Mouse (Mus musculus) forebrain, embryonic 11.5 days (tissue): Measurements from ENCODE around the gene Cmtm5. TPM values are rescaled to one million over a fixed set of nuclear protein-coding genes. Genes with fewer than 3 reads are reported as not detected.

Experiments
- ATAC-seq: fragments of 200-750 bp; cut with Nextera tagmentation; replicated peaks from 2 replicates; pipeline ENCODE4 v1.8.0; 2017; ENCODE audit warnings: moderate TSS enrichment; ENCODE audit not compliant: low FRiP score
- DNase-seq: peaks from one replicate; pipeline ENCODE4 v3.0.0-alpha.2; 2017; ENCODE audit warnings: low spot score
- H3K27ac ChIP-seq: fragments of 300-500 bp; sonication (generic); 2 replicates; pipeline ENCODE4 v1.5.1; 2014; ENCODE audit warnings: low read depth, low read length
- H3K27me3 ChIP-seq: fragments of 300-500 bp; sonication (generic); 2 replicates; pipeline ENCODE4 v1.6.1; 2014; ENCODE audit warnings: mild to moderate bottlenecking, low read length, mixed read lengths; ENCODE audit not compliant: control insufficient read depth, insufficient read depth
- H3K36me3 ChIP-seq: fragments of 300-500 bp; sonication (generic); 2 replicates; pipeline ENCODE4 v1.6.1; 2014; ENCODE audit warnings: mild to moderate bottlenecking, low read length, moderate library complexity, mixed read lengths; ENCODE audit not compliant: control insufficient read depth, insufficient read depth
- H3K4me1 ChIP-seq: fragments of 300-500 bp; sonication (generic); replicated peaks from 2 replicates; pipeline ENCODE4 v1.6.1; 2014; ENCODE audit warnings: low read length, mixed read lengths; ENCODE audit not compliant: control insufficient read depth, insufficient read depth
- H3K4me2 ChIP-seq: fragments of 300-500 bp; sonication (generic); 2 replicates; pipeline ENCODE4 v1.6.1; 2014; ENCODE audit warnings: low read depth, mild to moderate bottlenecking, low read length, moderate library complexity, mixed read lengths; ENCODE audit not compliant: severe bottlenecking
- H3K4me3 ChIP-seq: fragments of 300-500 bp; sonication (generic); 2 replicates; pipeline ENCODE4 v1.5.1; 2014; ENCODE audit warnings: low read depth, low read length
- H3K9ac ChIP-seq: fragments of 300-500 bp; sonication (generic); 2 replicates; pipeline ENCODE4 v1.6.1; 2014; ENCODE audit warnings: low read length
- H3K9me3 ChIP-seq: fragments of 300-500 bp; sonication (generic); 2 replicates; pipeline ENCODE4 v1.6.1; 2016; ENCODE audit warnings: low read length, mixed read lengths; ENCODE audit not compliant: control insufficient read depth
- WGBS: fragments of 180-500 bp; shearing (Covaris S2); extraction: QIAGEN DNeasy Blood & Tissue Kit; methylation state at CpG from one replicate; pipeline ENCODE4 v1.1.7; 2014; 5-methylcytosine and 5-hydroxymethylcytosine counted together
- polyA plus RNA-seq: library from polyadenylated mRNA; unstranded; fragments of >200 nt; fragmentation: Nextera tagmentation; extraction: Ambion mirVana; gene quantifications from 2 replicates; pipeline ENCODE4 v1.2.1, GENCODE M21; 2014

Cmtm5 gene
- polyA plus RNA-seq, 1 experiment from 2014 or later, result 0.69 TPM

DNA sequence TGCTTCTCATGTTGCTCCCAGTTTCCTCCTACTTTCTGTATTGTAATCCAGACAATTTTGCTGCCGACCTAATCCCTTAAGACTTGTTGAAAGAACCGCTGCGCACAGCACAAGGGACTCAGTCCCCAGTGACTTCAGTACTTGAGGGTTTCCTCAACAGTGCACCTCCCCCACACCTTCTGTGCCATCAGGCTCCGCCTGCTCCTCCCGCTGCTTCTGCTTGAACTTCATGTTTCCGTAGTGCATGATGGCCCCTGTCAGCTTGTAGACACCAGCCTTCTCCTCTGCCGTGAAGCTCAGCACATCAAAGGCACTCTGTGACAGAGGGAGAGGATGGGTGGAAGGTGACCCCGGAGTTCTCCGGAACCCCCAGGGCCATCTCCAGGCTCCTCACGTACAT lies 24.7 kb downstream of the Cmtm5 start:
- Histone ChIP-seq H3K36me3 (no peaks in the 10 kb centered on the region), H3K4me3 (no peak overlapping the region), H3K27ac (no peak overlapping the region), H3K9me3 (no peaks in the 10 kb centered on the region), H3K9ac (no peak overlapping the region), H3K27me3 (no peaks in the 10 kb centered on the region), H3K4me1 (no peaks in the 10 kb centered on the region), H3K4me2 (no peak overlapping the region)
- DNase-seq (no peak), ATAC-seq (no peak)
- 70% methylated on average over 10 of the region's 10 CpGs for WGBS

DNA sequence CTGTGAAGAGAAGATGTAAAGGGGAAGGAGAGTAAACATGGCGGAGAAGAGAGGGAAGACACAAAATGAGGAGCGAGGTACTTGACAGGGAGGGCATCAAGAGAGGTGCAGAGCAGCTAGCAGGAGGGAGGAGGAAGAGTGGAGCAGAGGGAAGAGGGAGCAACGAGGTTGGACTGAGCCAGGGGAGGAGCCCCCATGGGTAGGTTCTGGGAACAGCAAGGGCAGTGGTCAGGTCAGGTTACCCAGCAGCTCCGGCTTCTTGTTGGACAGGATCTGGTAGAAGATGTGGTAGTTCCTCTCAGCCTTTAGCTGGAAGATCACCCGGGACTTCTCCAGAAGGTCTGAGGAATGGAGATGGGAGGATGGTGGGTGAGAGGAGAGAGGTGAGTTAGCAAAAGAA lies 25.4 kb downstream of the Cmtm5 start:
- Histone ChIP-seq H3K36me3 (no peaks in the 10 kb centered on the region), H3K4me1 (no peaks in the 10 kb centered on the region), H3K4me3 (no peak overlapping the region)

DNA sequence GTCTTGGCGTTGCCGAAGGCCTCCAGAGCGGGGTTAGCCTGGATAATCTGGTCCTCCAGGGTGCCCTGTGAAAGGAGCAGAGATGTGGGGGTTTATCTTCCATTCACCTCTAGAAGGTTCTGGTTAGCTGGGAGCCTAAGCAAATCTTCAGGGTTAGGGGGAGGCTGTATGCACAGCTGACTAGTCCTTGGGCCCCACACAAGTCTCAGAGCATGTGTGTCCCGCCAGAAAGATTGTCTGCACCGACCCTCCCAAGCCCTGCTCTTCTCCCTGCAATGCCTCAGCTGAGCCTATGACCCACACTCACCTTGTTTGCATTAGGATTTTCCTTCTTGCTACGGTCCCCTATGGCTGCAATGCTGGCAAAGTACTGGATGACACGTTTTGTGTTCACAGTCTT lies 26.7 kb downstream of the Cmtm5 start:
- H3K9ac ChIP-seq, result no peak overlapping the region
- no peaks in the 10 kb centered on the region for H3K27me3 ChIP-seq
- 85% methylated on average over 7 of the region's 7 CpGs for WGBS
- H3K36me3 ChIP-seq, result no peaks in the 10 kb centered on the region
- no peak overlapping the region for H3K4me3 ChIP-seq
- no peak for DNase-seq
- no peak overlapping the region for H3K4me2 ChIP-seq
- no peak overlapping the region for H3K27ac ChIP-seq
- H3K4me1 ChIP-seq, result no peaks in the 10 kb centered on the region
- no peaks in the 10 kb centered on the region for H3K9me3 ChIP-seq
- ATAC-seq, result no peak

More for the DNA sequence above, 25.4 kb downstream of the Cmtm5 start:
- Histone ChIP-seq H3K9me3 (no peaks in the 10 kb centered on the region), H3K9ac (no peak overlapping the region), H3K27me3 (no peaks in the 10 kb centered on the region), H3K4me2 (no peak overlapping the region), H3K27ac (no peak overlapping the region)
- 85% methylated on average over 5 of the region's 5 CpGs for WGBS
- no peak for ATAC-seq
- no peak for DNase-seq

DNA sequence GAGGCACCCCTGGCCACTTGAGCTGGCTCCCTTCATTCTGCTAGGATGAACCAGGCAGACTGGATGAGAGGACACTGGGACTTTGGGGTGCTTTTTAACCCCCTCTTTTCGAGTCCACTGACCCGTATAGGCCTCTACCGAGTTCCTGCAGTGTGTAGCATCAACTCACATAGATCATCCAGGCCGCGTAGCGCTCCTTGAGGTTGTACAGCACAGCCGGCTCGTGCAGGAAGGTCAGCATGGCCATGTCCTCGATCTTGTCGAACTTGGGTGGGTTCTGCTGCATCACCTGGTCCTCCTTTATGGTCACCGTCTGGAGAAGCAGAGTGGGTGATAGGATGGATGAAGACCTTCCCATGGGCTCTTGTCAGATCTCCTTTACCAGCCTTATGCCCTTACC lies 27.7 kb downstream of the Cmtm5 start:
- Histone ChIP-seq H3K27me3 (no peaks in the 10 kb centered on the region), H3K36me3 (no peaks in the 10 kb centered on the region), H3K4me1 (no peaks in the 10 kb centered on the region), H3K4me3 (no peak overlapping the region), H3K9ac (no peak overlapping the region), H3K27ac (no peak overlapping the region), H3K4me2 (no peak overlapping the region), H3K9me3 (no peaks in the 10 kb centered on the region)
- no peak for ATAC-seq
- 87% methylated on average over 11 of the region's 11 CpGs for WGBS
- DNase-seq, result no peak

DNA sequence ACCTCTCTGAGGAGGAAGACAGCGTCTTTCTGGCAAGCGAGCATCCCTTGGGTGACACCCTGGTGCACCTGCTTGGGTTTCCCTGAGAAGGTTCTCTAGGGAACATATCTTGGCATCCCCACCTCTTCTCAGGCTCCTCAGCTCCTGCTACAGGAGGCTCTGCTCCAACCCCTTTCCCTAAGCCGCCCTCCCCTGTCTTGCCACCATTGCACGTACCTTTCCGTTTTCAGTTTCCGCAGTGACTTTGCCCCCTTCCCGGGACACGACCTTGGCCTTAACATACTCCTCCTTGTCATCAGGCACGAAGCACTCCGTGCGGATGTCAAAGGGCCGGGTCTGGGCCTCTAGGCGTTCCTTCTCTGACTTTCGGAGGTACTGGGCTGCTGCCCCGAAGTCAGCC lies 29.0 kb downstream of the Cmtm5 start:
- Histone ChIP-seq H3K36me3 (no peaks in the 10 kb centered on the region), H3K9me3 (no peaks in the 10 kb centered on the region), H3K27ac (no peak overlapping the region), H3K9ac (no peak overlapping the region), H3K4me1 (no peaks in the 10 kb centered on the region), H3K27me3 (no peaks in the 10 kb centered on the region), H3K4me2 (no peak overlapping the region), H3K4me3 (no peak overlapping the region)
- DNase-seq, result no peak
- whole genome bisulfite sequencing, result 88% methylated on average over 15 of the region's 15 CpGs
- no peak for ATAC-seq

DNA sequence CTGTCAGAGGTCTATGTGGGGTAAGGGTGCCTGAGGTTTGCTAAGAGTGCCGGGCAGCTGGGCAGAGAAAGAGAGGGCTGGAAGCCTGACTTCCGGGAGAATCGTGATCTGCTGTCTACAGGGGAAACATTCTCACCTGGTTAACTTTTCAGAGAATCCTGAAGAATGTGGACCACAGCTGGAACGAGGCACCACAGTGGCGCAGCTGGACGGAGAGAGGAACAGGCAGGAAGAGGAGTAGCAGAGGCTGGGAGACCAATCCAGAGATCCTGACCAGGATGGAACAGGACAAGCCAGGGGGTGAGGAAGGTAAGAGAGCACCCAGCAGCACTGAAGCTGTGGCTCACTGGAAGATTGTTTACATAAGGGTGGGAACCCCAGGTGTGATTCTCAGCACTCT lies 29.6 kb downstream of the Cmtm5 start:
- WGBS, result 77% methylated on average over 6 of the region's 6 CpGs
- Histone ChIP-seq H3K4me2 (no peak overlapping the region), H3K27me3 (no peaks in the 10 kb centered on the region), H3K4me1 (no peaks in the 10 kb centered on the region), H3K27ac (no peak overlapping the region), H3K9ac (no peak overlapping the region), H3K4me3 (no peak overlapping the region), H3K36me3 (no peaks in the 10 kb centered on the region), H3K9me3 (no peaks in the 10 kb centered on the region)
- DNase-seq (no peak), ATAC-seq (no peak)

DNA sequence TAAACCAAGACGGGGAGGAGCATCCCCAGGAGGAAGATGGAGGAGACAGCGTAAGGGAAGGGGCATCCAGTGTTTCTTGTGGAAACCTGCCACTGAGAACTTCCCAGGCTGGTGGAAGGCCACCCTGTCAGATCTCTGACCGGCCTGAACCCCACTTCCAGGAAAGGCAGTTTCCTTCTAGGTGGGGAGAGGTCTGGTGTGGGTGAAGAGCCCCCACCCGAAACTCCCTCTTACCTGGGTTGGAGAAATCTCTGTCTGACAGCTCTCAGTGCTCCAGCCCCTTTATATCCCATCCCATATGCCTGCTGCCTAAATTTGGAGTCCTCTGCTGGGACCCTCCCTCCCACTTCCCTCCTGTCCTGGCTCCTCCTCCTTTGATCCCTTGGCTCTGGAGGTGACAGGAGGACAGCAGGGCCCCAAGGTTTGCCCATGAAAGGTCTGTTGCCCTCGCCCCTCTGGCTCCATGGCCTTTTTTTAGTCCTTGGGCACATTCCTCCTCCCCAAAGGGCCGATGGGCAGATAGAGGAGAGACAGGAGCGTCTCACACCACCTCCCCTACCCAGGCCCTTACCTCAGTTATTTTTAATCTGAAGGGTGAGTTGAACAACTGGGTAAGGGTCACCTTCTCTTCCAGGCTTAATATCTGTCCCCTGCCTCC lies 30.4 kb downstream of the Cmtm5 start, which contains the start of gene Myh6:
Myh6 (minus strand) TSS at position 608 of the 658 bp plus-strand sequence.
- Histone ChIP-seq H3K36me3 (no peaks in the 10 kb centered on the region), H3K9me3 (no peaks in the 10 kb centered on the region), H3K4me2 (no peak within 1 kb of the TSS), H3K4me3 (no peak within 1 kb of the TSS), H3K27ac (no peak within 1 kb of the TSS), H3K27me3 (no peaks in the 10 kb centered on the region), H3K4me1 (no peaks in the 10 kb centered on the region), H3K9ac (no peak within 1 kb of the TSS)
- ATAC-seq (no peak), DNase-seq (no peak)
- 81% methylated on average over 7 of the region's 7 CpGs for WGBS

DNA sequence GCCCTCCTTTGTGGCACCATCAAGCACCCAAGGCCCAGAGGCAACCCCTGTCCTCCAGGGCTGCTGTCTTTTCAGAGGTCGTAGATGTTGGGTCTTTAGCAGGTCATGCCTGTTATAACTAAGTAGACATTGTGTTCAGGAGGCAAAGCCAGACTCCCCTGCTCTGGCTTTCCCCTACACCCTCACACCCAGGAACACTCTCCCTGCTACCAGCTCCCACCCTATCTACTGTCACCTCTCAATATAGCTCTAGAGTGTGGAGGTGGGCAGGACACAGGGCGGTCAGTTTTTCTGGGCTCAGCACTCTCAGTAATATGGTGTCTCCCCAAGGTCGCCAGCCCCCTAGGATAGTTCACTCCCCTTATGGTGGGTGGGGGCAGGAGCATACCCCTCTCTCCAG lies 31.8 kb downstream of the Cmtm5 start:
- H3K9me3 ChIP-seq, result no peaks in the 10 kb centered on the region
- no peak for ATAC-seq
- no peaks in the 10 kb centered on the region for H3K36me3 ChIP-seq
- H3K27me3 ChIP-seq, result no peaks in the 10 kb centered on the region
- H3K4me2 ChIP-seq, result no peak overlapping the region
- WGBS, result 85% methylated on average over 3 of the region's 3 CpGs
- no peak overlapping the region for H3K4me3 ChIP-seq
- no peaks in the 10 kb centered on the region for H3K4me1 ChIP-seq
- no peak for DNase-seq
- H3K9ac ChIP-seq, result no peak overlapping the region
- H3K27ac ChIP-seq, result no peak overlapping the region

DNA sequence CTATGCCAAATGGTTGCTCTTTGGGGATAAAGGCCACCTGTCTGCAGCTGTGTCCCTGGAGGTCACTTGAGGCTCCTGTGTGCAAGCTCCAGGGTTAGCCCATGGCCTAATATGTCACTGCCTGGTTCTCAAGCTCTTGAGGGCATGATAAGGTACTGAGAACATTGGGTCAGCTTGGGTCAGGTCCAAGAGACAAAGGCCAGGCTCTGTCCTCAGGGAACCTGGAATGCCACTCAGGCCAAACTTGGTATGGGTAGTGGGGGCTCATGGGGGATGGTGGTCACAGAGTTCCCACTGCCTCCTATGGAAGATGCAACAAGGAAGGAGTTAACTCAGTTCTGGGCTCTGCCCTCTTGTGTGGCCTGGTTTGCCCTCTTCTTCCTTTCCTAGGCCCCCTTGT lies 32.3 kb downstream of the Cmtm5 start:
- DNase-seq (no peak), ATAC-seq (no peak)
- Histone ChIP-seq H3K9me3 (no peaks in the 10 kb centered on the region), H3K4me2 (no peak overlapping the region), H3K36me3 (no peaks in the 10 kb centered on the region), H3K27ac (no peak overlapping the region), H3K27me3 (no peaks in the 10 kb centered on the region), H3K4me1 (no peaks in the 10 kb centered on the region), H3K9ac (no peak overlapping the region), H3K4me3 (no peak overlapping the region)
